Mouse (Mus musculus): ENCODE data around the gene Nyap2. TPM values are rescaled to one million over a fixed set of nuclear protein-coding genes. Genes with fewer than 3 reads are reported as not detected.

The Nyap2 gene
- polyA plus RNA-seq, 1 experiment = not detected

GRCm38 (mm10) chr1:81250068-81250467, 173.3 kb downstream of the Nyap2 start:
- TF ChIP-seq FLI1 (IDR thresholded peaks at IDR 0.05; ENCODE audit: low read length) = no peak
- no peak for TF ChIP-seq GATA1 (IDR thresholded peaks at IDR 0.05; ENCODE audit: borderline replicate concordance, low read length)
- no peaks in the 10 kb centered on the region for H3K27me3 ChIP-seq (replicated peaks)
- no peak overlapping the region for H3K4me3 ChIP-seq (replicated peaks)
- no peaks in the 10 kb centered on the region for H3K9me3 ChIP-seq
- no peaks in the 10 kb centered on the region for H3K4me1 ChIP-seq
- H3K36me3 ChIP-seq (replicated peaks; ENCODE audit: low read length) = no peaks in the 10 kb centered on the region

- Histone ChIP-seq H3K9me3 (0 out of 2 replicates have a peak, but pooled peaks cover 4% of the 10 kb centered on the region), H3K27me3 (replicated peaks) (no peaks in the 10 kb centered on the region), H3K4me3 (replicated peaks) (no peak overlapping the region), H3K36me3 (replicated peaks; ENCODE audit: low read length) (no peaks in the 10 kb centered on the region), H3K4me1 (no peaks in the 10 kb centered on the region)
- TF ChIP-seq GATA1 (IDR thresholded peaks at IDR 0.05; ENCODE audit: borderline replicate concordance, low read length) (no peak), FLI1 (IDR thresholded peaks at IDR 0.05; ENCODE audit: low read length) (no peak)
Observed at GRCm38 (mm10) chr1:81266441-81266840, 189.7 kb downstream of the Nyap2 start.

- no peak for TF ChIP-seq FLI1 (IDR thresholded peaks at IDR 0.05; ENCODE audit: low read length)
- TF ChIP-seq GATA1 (IDR thresholded peaks at IDR 0.05; ENCODE audit: borderline replicate concordance, low read length) = no peak
- no peaks in the 10 kb centered on the region for H3K27me3 ChIP-seq (replicated peaks)
Observed at GRCm38 (mm10) chr1:81280978-81281377, 204.2 kb downstream of the Nyap2 start.

GRCm38 (mm10) chr1:81285633-81286032, 208.9 kb downstream of the Nyap2 start:
- H3K4me1 ChIP-seq = peaks cover 3% of the 10 kb centered on the region; the same call in 1 of the 2 replicates
- TF ChIP-seq FLI1 (IDR thresholded peaks at IDR 0.05; ENCODE audit: low read length) (no peak), GATA1 (IDR thresholded peaks at IDR 0.05; ENCODE audit: borderline replicate concordance, low read length) (no peak)
- H3K9me3 ChIP-seq = no peaks in the 10 kb centered on the region
- H3K4me3 ChIP-seq (replicated peaks) = no peak overlapping the region
- no peaks in the 10 kb centered on the region for H3K27me3 ChIP-seq (replicated peaks)
- no peaks in the 10 kb centered on the region for H3K36me3 ChIP-seq (replicated peaks; ENCODE audit: low read length)

More at GRCm38 (mm10) chr1:81280978-81281377, 204.2 kb downstream of the Nyap2 start:
- Histone ChIP-seq H3K36me3 (replicated peaks; ENCODE audit: low read length) (no peaks in the 10 kb centered on the region), H3K4me1 (peaks cover 3% of the 10 kb centered on the region; the same call in 1 of the 2 replicates), H3K9me3 (no peaks in the 10 kb centered on the region), H3K4me3 (replicated peaks) (peak overlapping the region; percentile 78)

GRCm38 (mm10) chr1:81287088-81287487, 210.3 kb downstream of the Nyap2 start:
- no peaks in the 10 kb centered on the region for H3K36me3 ChIP-seq (replicated peaks; ENCODE audit: low read length)
- H3K27me3 ChIP-seq (replicated peaks) = no peaks in the 10 kb centered on the region
- TF ChIP-seq GATA1 (IDR thresholded peaks at IDR 0.05; ENCODE audit: borderline replicate concordance, low read length) (no peak), FLI1 (IDR thresholded peaks at IDR 0.05; ENCODE audit: low read length) (no peak)
- no peaks in the 10 kb centered on the region for H3K9me3 ChIP-seq
- no peak overlapping the region for H3K4me3 ChIP-seq (replicated peaks)
- H3K4me1 ChIP-seq = no peaks in the 10 kb centered on the region

- Histone ChIP-seq H3K36me3 (replicated peaks; ENCODE audit: low read length) (no peaks in the 10 kb centered on the region), H3K4me3 (replicated peaks) (no peak overlapping the region), H3K4me1 (no peaks in the 10 kb centered on the region), H3K9me3 (no peaks in the 10 kb centered on the region), H3K27me3 (replicated peaks) (no peaks in the 10 kb centered on the region)
- TF ChIP-seq GATA1 (IDR thresholded peaks at IDR 0.05; ENCODE audit: borderline replicate concordance, low read length) (no peak), FLI1 (IDR thresholded peaks at IDR 0.05; ENCODE audit: low read length) (no peak)
Observed at GRCm38 (mm10) chr1:81300735-81301134, 224.0 kb downstream of the Nyap2 start.

- Histone ChIP-seq H3K4me3 (replicated peaks) (no peak overlapping the region), H3K4me1 (no peaks in the 10 kb centered on the region), H3K9me3 (no peaks in the 10 kb centered on the region), H3K27me3 (replicated peaks) (no peaks in the 10 kb centered on the region), H3K36me3 (replicated peaks; ENCODE audit: low read length) (no peaks in the 10 kb centered on the region)
- TF ChIP-seq GATA1 (IDR thresholded peaks at IDR 0.05; ENCODE audit: borderline replicate concordance, low read length) (no peak), FLI1 (IDR thresholded peaks at IDR 0.05; ENCODE audit: low read length) (no peak)
Observed at GRCm38 (mm10) chr1:81301661-81302060, 224.9 kb downstream of the Nyap2 start.

- Histone ChIP-seq H3K9me3 (no peaks in the 10 kb centered on the region), H3K4me3 (replicated peaks) (no peak overlapping the region), H3K4me1 (no peaks in the 10 kb centered on the region), H3K36me3 (replicated peaks; ENCODE audit: low read length) (no peaks in the 10 kb centered on the region), H3K27me3 (replicated peaks) (no peaks in the 10 kb centered on the region)
- TF ChIP-seq FLI1 (IDR thresholded peaks at IDR 0.05; ENCODE audit: low read length) = no peak
- no peak for TF ChIP-seq GATA1 (IDR thresholded peaks at IDR 0.05; ENCODE audit: borderline replicate concordance, low read length)
Observed at GRCm38 (mm10) chr1:81303389-81303788, 226.6 kb downstream of the Nyap2 start.

- H3K9me3 ChIP-seq = no peaks in the 10 kb centered on the region
- no peaks in the 10 kb centered on the region for H3K4me1 ChIP-seq
- no peaks in the 10 kb centered on the region for H3K27me3 ChIP-seq (replicated peaks)
- TF ChIP-seq GATA1 (IDR thresholded peaks at IDR 0.05; ENCODE audit: borderline replicate concordance, low read length) (no peak), FLI1 (IDR thresholded peaks at IDR 0.05; ENCODE audit: low read length) (no peak)
- no peak overlapping the region for H3K4me3 ChIP-seq (replicated peaks)
- H3K36me3 ChIP-seq (replicated peaks; ENCODE audit: low read length) = no peaks in the 10 kb centered on the region
Observed at GRCm38 (mm10) chr1:81307407-81307806, 230.7 kb downstream of the Nyap2 start.

- H3K9me3 ChIP-seq = no peaks in the 10 kb centered on the region
- no peaks in the 10 kb centered on the region for H3K4me1 ChIP-seq
- TF ChIP-seq FLI1 (IDR thresholded peaks at IDR 0.05; ENCODE audit: low read length) (no peak), GATA1 (IDR thresholded peaks at IDR 0.05; ENCODE audit: borderline replicate concordance, low read length) (no peak)
- H3K4me3 ChIP-seq (replicated peaks) = no peak overlapping the region
- no peaks in the 10 kb centered on the region for H3K27me3 ChIP-seq (replicated peaks)
- no peaks in the 10 kb centered on the region for H3K36me3 ChIP-seq (replicated peaks; ENCODE audit: low read length)
Observed at GRCm38 (mm10) chr1:81307934-81308333, 231.2 kb downstream of the Nyap2 start.
